Mouse (Mus musculus) lung, postnatal 14 days (tissue): ENCODE measurements around the gene Med21.

Experiments
- DNase-seq: peaks from one replicate; pipeline ENCODE4 v3.0.0; 2021

The Med21 gene

DNA sequence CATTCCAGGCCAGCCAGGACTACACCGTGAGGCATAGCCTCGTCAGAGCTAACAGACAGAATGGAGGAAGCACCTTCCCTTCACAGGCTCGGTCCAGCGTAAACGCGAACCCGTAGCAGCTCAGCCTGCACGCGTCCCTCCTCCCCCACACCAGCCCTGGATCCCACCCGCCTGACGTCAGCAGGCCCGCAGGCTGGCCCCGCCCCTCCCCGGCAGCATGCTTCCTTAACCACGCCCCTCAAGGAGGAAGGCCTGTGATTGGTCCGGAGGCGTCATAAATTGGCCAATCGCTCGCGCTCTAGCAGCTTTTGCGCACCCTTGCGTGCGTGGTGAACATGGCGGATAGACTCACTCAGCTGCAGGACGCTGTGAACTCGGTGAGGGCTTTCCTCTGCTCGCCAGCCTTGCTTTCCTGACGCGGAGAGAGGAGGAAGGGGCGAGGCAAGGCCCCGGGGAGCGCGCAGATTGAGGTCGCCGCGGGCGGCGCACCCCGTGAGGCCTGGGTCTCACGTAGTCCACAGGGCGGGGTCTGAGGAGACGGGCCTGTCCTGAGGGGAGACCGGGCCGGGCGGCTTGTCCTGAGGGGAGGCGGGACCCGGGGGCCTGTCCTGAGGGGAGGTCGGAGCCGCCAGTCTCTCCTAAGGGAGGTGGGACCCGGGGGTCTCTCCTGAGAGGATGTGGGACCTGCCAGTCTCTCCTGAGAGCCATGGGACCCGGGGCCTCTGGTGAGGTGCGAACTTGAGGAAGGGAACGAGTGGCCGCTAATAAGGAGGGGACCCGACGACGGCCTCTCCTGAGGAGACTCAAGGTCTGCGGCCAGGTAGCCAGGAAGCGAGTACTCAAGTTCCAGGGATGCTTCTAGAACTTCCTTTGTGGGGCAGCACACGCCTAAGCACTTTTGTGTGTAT, at the start of gene Med21, which contains the start of gene Tm7sf3:
TSS of gene Med21 (plus strand) at position 272 of the 908 bp plus-strand sequence.
TSS of gene Tm7sf3 (minus strand) at position 549 of the 908 bp plus-strand sequence.
- peak; percentile 99 for DNase-seq

GRCm38 (mm10) chr6:146602601-146603000, 39.7 kb upstream of the Med21 start:
- DNase-seq, result no peak

- no peak for DNase-seq
Observed at GRCm38 (mm10) chr6:146603651-146604050, 38.7 kb upstream of the Med21 start.

- no peak for DNase-seq
Observed at GRCm38 (mm10) chr6:146611385-146611784, 31.0 kb upstream of the Med21 start.

- DNase-seq, result no peak
Observed at GRCm38 (mm10) chr6:146611897-146612296, 30.4 kb upstream of the Med21 start.

DNA sequence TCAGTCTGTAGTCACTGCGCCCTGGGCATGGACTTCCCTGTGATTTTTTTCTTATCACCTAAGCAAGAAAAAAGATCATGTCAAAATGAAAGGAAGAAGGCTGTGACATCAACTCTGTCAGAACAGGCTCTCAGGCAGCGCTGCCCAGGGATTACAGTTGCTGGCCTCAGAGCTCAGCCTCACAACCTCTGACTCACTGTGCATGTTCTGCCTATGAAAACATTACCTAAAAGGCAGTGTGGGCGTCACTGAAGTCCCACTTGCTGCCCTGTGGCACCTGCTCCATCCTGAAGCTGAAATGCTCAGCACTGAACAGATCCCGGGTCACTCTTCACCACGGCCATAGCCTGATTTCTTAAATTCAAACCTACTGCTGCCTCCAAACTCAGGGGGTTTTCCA, 29.6 kb upstream of the Med21 start:
- no peak for DNase-seq

- DNase-seq, result no peak
Observed at GRCm38 (mm10) chr6:146613907-146614306, 28.4 kb upstream of the Med21 start.

GRCm38 (mm10) chr6:146614541-146614940, 27.8 kb upstream of the Med21 start:
- no peak for DNase-seq

- no peak for DNase-seq
Observed at GRCm38 (mm10) chr6:146615891-146616290, 26.5 kb upstream of the Med21 start.

DNA sequence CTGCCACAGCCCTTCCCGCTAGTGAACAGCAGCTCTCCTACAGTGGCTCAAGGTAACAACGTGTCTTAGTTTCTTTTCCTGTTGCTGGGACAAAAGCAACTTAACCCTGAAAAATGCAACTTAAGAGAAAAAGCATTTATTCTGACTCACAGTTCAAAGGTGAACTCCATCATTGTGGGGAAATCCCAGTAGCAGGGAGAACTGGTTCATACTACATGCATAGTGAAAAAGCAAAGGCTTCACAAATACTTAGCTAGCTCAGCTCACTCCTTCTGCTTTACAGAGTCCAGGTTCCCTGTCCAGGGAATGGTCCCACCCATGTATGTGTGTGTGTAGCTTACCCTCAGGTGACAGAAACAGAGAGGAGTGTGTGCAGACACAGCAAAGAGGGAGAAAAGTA, 25.7 kb upstream of the Med21 start:
- DNase-seq, result no peak

- DNase-seq, result no peak
Observed at GRCm38 (mm10) chr6:146628123-146628522, 14.2 kb upstream of the Med21 start.

DNA sequence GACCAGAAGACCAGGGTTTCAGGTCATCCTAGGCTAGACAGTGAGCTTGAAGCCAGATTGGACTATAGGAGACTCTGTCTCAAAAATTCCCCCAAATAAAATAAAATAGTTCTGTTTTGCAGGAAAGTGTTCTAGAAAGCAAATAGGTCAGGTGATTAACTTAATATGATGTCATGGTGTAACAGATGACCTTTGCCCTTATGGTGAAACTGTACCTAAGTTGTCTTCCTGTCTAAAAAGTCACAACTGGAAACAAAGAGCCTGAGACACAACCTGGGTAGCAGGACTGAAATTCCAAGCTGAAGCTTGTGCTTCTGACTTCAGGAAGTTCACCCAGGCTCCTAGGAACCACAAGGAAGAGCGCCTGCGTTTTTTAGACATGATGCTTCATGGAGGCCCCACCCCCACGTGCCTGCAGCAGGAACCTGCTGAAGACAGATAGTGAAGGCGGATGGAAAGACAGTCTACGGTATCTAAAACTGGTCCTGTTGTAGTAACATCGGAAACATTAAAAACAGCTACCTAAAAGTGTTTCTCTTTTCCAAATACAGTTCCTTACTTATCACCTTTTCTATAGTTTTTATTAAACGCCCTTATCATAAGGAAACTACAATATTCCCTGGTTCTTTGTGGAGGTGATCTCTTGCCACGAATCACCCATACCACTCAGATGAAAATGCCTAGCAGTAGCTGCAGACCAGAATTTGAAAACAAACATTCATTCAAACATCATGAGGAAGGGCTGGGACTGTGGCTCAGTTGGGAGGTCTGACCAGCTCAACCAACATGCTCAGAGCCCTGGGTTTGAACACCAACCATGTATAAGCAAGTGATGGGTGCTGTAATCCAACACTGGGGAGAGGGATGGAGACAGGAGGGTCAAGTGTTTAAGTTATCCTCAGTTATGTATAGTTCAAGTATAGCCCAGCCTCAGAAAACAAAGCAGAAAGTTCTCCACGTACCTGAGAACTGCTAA, 12.3 kb upstream of the Med21 start:
- no peak for DNase-seq

GRCm38 (mm10) chr6:146630961-146631360, 11.4 kb upstream of the Med21 start:
- no peak for DNase-seq

DNA sequence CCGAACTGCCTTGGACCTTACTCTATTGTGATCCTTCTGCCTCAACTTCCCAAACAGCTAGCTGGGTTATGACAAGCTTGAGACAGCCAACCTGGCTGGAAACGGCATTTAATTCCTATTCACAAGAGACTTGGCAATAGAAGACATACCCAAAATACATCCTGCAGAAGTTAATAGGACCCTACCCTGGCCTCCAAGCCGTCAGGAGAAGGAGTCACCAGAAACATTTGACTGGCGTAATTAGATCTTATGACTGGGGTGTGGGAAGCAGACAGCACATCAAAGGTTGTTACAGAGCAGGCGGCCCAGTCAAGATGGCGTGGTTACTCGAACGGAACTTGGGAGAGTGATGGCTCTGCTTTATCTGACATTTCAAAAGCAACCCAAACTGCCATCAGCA, 10.5 kb upstream of the Med21 start:
- DNase-seq, result no peak

- no peak for DNase-seq
Observed at GRCm38 (mm10) chr6:146632403-146632802, 9.9 kb upstream of the Med21 start.

- no peak for DNase-seq
Observed at GRCm38 (mm10) chr6:146633097-146633496, 9.2 kb upstream of the Med21 start.

GRCm38 (mm10) chr6:146633629-146634014, 8.7 kb upstream of the Med21 start:
- DNase-seq, result peak; percentile 34

GRCm38 (mm10) chr6:146634015-146634722, 8.2 kb upstream of the Med21 start:
- peak; percentile 73 for DNase-seq

DNA sequence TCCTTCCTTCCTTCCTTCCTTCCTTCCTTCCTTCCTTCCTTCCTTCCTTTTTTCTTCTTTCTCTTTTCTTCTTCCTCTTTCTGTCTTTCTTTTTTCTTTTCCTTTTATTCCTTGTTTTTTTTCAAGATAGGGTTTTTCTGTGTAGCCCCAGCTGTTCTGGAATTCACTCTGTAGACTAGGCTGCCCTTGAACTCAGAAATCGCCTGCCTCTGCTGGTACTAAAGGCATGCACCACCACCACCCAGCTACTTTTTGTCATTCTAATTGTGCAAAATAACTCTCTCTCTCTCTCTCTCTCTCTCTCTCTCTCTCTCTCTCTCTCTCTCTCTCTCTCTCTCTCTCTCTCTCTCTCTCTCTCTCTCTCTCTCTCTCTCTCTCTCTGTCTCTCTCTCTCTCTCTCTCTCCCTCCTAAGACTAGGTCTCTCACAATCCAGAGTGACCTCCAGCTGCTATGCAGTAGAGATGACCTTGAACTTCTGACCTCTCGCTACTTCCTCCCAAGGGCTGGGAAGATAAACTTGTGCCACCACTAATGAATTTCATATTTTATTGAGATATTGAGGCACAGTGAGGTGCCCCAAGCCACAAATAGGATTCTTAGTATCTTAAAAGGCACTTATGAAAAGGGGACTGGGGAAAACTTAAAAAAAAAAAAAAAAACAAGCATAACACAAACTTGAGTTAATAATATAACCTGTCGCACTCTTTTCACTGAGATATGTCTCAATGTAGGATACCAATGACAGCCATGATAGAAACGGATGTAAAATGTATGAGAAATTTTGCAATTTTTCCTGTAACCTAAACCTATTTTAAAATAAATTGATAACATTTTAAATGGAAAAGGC, 7.4 kb upstream of the Med21 start:
- DNase-seq, result no peak

- no peak for DNase-seq
Observed at GRCm38 (mm10) chr6:146636482-146636881, 5.9 kb upstream of the Med21 start.

DNA sequence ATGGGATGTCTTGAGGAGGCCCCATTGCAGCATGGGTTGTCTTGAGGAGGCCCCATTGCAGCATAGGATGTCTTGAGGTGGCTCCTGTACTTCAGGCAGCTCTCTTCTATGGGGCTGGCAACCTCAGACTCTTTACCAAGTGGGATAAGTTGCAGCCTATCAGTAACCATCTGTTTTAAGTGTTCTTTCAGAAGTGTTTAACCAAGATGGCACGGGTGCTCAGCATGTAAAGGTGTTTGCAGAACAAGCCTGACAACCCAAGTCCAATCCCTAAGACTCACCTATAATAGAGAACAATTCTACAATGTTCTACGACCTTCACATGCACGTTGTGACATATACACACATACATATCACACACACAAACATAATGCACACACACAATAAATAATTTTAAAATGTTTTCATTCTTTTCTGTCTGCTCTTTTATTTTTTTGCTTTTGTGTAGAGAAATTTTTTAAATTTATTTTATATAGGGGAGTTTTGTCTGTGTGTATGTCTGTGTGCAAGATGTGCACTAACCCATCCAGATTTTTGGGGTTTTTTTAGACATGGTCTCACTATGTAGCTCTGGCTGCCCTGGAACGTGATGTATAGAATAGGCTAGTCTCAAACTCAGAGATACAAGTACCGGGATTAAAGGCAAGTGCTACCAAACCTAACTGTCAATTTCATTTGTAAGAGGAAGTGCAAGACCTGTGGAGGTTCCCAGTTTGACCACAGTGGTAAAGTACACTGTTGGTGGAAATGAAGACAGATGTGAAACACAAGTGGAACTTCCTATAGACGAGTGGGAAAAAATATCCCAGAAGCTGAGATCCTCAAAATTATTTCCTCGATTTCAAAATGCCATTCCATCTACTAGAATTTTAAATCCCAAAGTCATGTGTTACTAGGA, 2.0 kb upstream of the Med21 start:
- DNase-seq, result no peak
